ENCODE assay signal across 10 mouse cellular contexts in the genomic region with DNA sequence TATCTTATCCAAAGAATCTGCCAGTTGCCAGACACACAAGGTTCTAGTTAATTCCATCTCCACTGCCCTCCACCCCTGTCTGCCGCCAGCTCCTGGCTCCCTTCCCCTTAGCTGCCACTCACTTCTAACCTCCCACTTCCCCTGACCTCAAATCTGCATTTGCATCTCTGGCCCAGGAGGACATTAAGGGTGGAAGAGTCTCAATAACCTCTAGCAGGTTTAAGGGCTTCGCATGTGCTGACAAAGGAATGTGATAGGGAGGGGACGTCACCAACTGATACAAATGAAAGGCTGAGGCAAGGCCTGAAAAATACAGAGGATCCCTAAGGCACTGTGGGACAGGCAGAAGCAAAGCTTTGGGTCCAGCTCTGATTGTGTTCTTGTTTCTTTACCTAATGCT.
"Had no signal": no experiment of that assay in that cellular context is flagged by ENCODE, and none has a peak within 500 bp of the region (broad histone marks: within the 10 kb centered on the region; RNA-seq: fewer than 3 reads in every experiment).

No protein-coding gene starts in this region.

- H3K9me3 ChIP-seq: limb, embryonic 15.5 days had no signal

- H3K9ac ChIP-seq: limb, embryonic 15.5 days; liver, embryonic 14.5 days had no signal

- H3K27me3 ChIP-seq: limb, embryonic 15.5 days had no signal

- H3K4me1 ChIP-seq: limb, embryonic 15.5 days had no signal

- H3K36me3 ChIP-seq: limb, embryonic 15.5 days had no signal

- H3K4me2 ChIP-seq: limb, embryonic 15.5 days; midbrain, embryonic 11.5 days had no signal

- DNase-seq: kidney, adult 9 months; kidney, postnatal 36 days; lung, adult 18-20 months; right cerebral cortex, postnatal 14 days; thymus, postnatal 4 days had no signal

- H3K27ac ChIP-seq: kidney, postnatal 0 days; layer of hippocampus, adult 2 months; limb, embryonic 15.5 days; liver, embryonic 14.5 days had no signal

- H3K4me3 ChIP-seq: layer of hippocampus, adult 2 months; limb, embryonic 15.5 days had no signal
